Mouse (Mus musculus): ENCODE data around the gene Ralgapa2.

GRCm38 (mm10) chr2:146400738-146401137 lies 111.4 kb downstream of the Ralgapa2 start:
- TF ChIP-seq TAL1 (IDR thresholded peaks at IDR 0.05; ENCODE audit: low read length) (no peak), GATA1 (IDR thresholded peaks at IDR 0.05; ENCODE audit: low read length) (no peak)

Data from erythroblast, embryonic 14.5 days (primary cell).